Mouse (Mus musculus) urinary bladder, postnatal 14 days (tissue): ENCODE measurements around the gene Spag4.

Experiments used
- DNase-seq: peaks from one replicate; pipeline ENCODE4 v3.0.0; 2021; ENCODE audit warnings: low spot score

Spag4 gene

GRCm38 (mm10) chr2:156065099-156066041 is at the start of gene Spag4:
TSS of gene Spag4 (plus strand) at chr2:156065175.
- peak; percentile 79 for DNase-seq

GRCm38 (mm10) chr2:156018106-156018505 is 46.9 kb upstream of the Spag4 start:
- DNase-seq = no peak

- no peak for DNase-seq
These were observed 43.8 kb upstream of the Spag4 start for GRCm38 (mm10) chr2:156021219-156021618.

- DNase-seq = no peak
These were observed 43.2 kb upstream of the Spag4 start for GRCm38 (mm10) chr2:156021765-156022164.

GRCm38 (mm10) chr2:156025482-156025881 is 39.5 kb upstream of the Spag4 start:
- no peak for DNase-seq

GRCm38 (mm10) chr2:156039390-156039789 is 25.6 kb upstream of the Spag4 start:
- no peak for DNase-seq

- DNase-seq = no peak
These were observed 22.1 kb upstream of the Spag4 start for GRCm38 (mm10) chr2:156042903-156043302.

- no peak for DNase-seq
These were observed 17.0 kb upstream of the Spag4 start for GRCm38 (mm10) chr2:156047929-156048328.

- DNase-seq = peak; percentile 84
These were observed 12.2 kb upstream of the Spag4 start, which contains the start of gene Fer1l4 for GRCm38 (mm10) chr2:156052816-156053215. TSS of gene Fer1l4 (minus strand) at chr2:156052947.

- DNase-seq = no peak
These were observed 1.2 kb downstream of the Spag4 start for GRCm38 (mm10) chr2:156066126-156066525.

GRCm38 (mm10) chr2:156067916-156068315 is 2.9 kb downstream of the Spag4 start:
- no peak for DNase-seq

GRCm38 (mm10) chr2:156071236-156071635 is 6.3 kb downstream of the Spag4 start:
- DNase-seq = no peak

GRCm38 (mm10) chr2:156073725-156074124 is 8.8 kb downstream of the Spag4 start:
- DNase-seq = no peak

- DNase-seq = no peak
These were observed 12.5 kb downstream of the Spag4 start for GRCm38 (mm10) chr2:156077461-156077860.

GRCm38 (mm10) chr2:156078421-156079182 is 13.6 kb downstream of the Spag4 start:
- no peak for DNase-seq

GRCm38 (mm10) chr2:156079183-156079560 is 14.2 kb downstream of the Spag4 start:
- no peak for DNase-seq

- no peak for DNase-seq
These were observed 14.7 kb downstream of the Spag4 start for GRCm38 (mm10) chr2:156079674-156080073.

GRCm38 (mm10) chr2:156080391-156080790 is 15.4 kb downstream of the Spag4 start:
- no peak for DNase-seq

- no peak for DNase-seq
These were observed 19.6 kb downstream of the Spag4 start for GRCm38 (mm10) chr2:156084541-156084940.

- no peak for DNase-seq
These were observed 22.6 kb downstream of the Spag4 start for GRCm38 (mm10) chr2:156087391-156088110.

GRCm38 (mm10) chr2:156089799-156090198 is 24.8 kb downstream of the Spag4 start:
- DNase-seq = no peak

- no peak for DNase-seq
These were observed 27.0 kb downstream of the Spag4 start for GRCm38 (mm10) chr2:156091926-156092325.
